Comparison of ENCODE assay signal across 25 mouse cellular contexts in the genomic region with DNA sequence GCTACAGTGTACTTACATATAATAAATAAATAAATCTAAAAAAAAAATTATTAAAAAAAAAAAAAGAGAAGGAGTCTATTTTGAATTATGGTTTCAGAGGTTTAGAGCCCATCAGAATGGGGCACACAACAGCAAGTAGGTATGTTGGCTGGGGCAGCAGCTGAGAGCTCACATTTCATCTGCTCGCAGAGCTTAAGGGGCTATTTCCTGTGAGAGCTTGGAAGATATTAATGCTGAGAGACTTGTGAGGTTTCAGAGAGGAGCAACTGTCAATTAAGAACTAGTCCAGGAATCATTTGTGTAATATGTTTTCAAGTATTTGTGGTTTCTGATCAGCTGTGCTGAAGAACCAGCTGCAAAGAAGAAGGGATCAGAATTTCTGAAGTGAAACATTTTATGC.
"Had no signal": no experiment of that assay in that cellular context is flagged by ENCODE, and none has a peak within 500 bp of the region (broad histone marks: within the 10 kb centered on the region; RNA-seq: fewer than 3 reads in every experiment).

No protein-coding gene starts in this region.

- H3K4me3 ChIP-seq: heart, adult 2 months; heart, embryonic 13.5 days; heart, embryonic 15.5 days; hindbrain, embryonic 13.5 days; hindbrain, embryonic 15.5 days; left cerebral cortex, adult 2 months; limb, embryonic 13.5 days; limb, embryonic 15.5 days; liver, embryonic 13.5 days; liver, embryonic 15.5 days had no signal

- ATAC-seq: hindbrain, postnatal 0 days; intestine, embryonic 16.5 days had no signal

- H3K36me3 ChIP-seq: heart, embryonic 13.5 days; heart, embryonic 15.5 days; hindbrain, embryonic 13.5 days; hindbrain, embryonic 15.5 days; limb, embryonic 13.5 days; limb, embryonic 15.5 days; liver, embryonic 13.5 days; liver, embryonic 15.5 days had no signal

- DNase-seq: gastrocnemius, postnatal 14 days; gastrocnemius, postnatal 36 days; heart, adult 11 months; heart, adult 2 months; heart, postnatal 14 days; heart, postnatal 36 days; kidney, adult 11 months; kidney, adult 8-10 months; kidney, postnatal 14 days; kidney, postnatal 36 days; layer of hippocampus, adult 9-11 months; left cerebral cortex, postnatal 4 days; liver, embryonic 13.5 days had no signal

- H3K9ac ChIP-seq: heart, embryonic 13.5 days; heart, embryonic 15.5 days; hindbrain, embryonic 13.5 days; hindbrain, embryonic 15.5 days; limb, embryonic 13.5 days; limb, embryonic 15.5 days; liver, embryonic 13.5 days; liver, embryonic 15.5 days had no signal

- H3K9me3 ChIP-seq: heart, embryonic 15.5 days; hindbrain, embryonic 15.5 days; limb, embryonic 15.5 days; liver, embryonic 13.5 days; liver, embryonic 15.5 days had no signal

- H3K27me3 ChIP-seq: heart, embryonic 13.5 days; heart, embryonic 15.5 days; hindbrain, embryonic 15.5 days; limb, embryonic 13.5 days; limb, embryonic 15.5 days; liver, embryonic 13.5 days; liver, embryonic 15.5 days had no signal

- H3K27ac ChIP-seq: heart, adult 2 months; heart, embryonic 13.5 days; heart, embryonic 15.5 days; hindbrain, embryonic 13.5 days; hindbrain, embryonic 15.5 days; hindbrain, postnatal 0 days; kidney, postnatal 0 days; left cerebral cortex, adult 2 months; limb, embryonic 13.5 days; limb, embryonic 15.5 days; liver, embryonic 13.5 days; liver, embryonic 15.5 days had no signal

- H3K4me1 ChIP-seq: heart, embryonic 13.5 days; heart, embryonic 15.5 days had no signal

- H3K4me2 ChIP-seq: heart, embryonic 11.5 days; heart, embryonic 13.5 days; heart, embryonic 15.5 days; hindbrain, embryonic 13.5 days; hindbrain, embryonic 15.5 days; limb, embryonic 13.5 days; limb, embryonic 15.5 days; liver, embryonic 13.5 days; liver, embryonic 15.5 days had no signal
